In the genomic region with DNA sequence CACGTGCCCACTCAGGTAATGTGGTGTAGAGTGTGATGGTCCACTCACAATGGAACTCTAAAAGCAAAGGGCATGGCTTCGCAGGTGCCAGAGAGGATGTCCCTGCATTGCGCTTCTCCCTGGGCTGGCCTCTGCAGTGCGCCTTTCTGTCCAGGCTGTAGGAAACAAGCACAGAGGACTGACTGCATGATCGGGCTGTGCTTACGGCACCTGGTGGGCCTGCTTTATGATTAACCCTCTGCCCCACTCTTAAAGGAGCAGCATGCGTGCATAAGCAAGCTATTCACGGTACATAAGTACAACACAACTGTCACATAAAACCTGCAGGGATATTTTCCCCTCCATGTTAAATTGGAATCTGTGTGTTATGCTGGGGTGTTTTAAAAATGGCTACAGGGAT, we compare ENCODE assay signal across 20 mouse cellular contexts. TPM values are rescaled to one million over a fixed set of nuclear protein-coding genes. Genes with fewer than 3 reads are reported as not detected.
DNase-seq lines count a peak whose midpoint lies in the region; ATAC-seq lines count a peak whose summit lies in the region.
"Had no signal": no experiment of that assay in that cellular context is flagged by ENCODE, and none has a peak within 500 bp of the region (broad histone marks: within the 10 kb centered on the region; RNA-seq: fewer than 3 reads in every experiment).

No protein-coding gene starts in this region.

- peak; percentile 22 for DNase-seq in kidney, adult 18-20 months
- peak; percentile 28 to 47 for DNase-seq in kidney, adult 8-10 months
- DNase-seq in kidney, postnatal 25 days, result peak; percentile 42 to 74
- no peak for DNase-seq in adrenal gland, adult 2 months
- DNase-seq in lung, postnatal 14 days, result no peak
- no peak for DNase-seq in retina, embryonic 14.5 days (ENCODE audit: low spot score)
- no peak for DNase-seq in left cerebral cortex, adult 9 months (ENCODE audit: low spot score in 2 of 2)
- DNase-seq: adrenal gland, adult 8-10 months; adrenal gland, postnatal 36 days; cerebellum, adult 9-10 months; cerebellum, postnatal 36 days; gastrocnemius, postnatal 36 days; heart, adult 18-20 months had no signal

- no peak overlapping the region for H3K4me2 ChIP-seq in kidney, embryonic 16.5 days (replicated peaks; ENCODE audit: low read depth, low read length)
- H3K4me2 ChIP-seq: heart, embryonic 11.5 days; heart, embryonic 15.5 days; hindbrain, embryonic 14.5 days had no signal

- H3K36me3 ChIP-seq in kidney, embryonic 16.5 days (ENCODE audit: insufficient read depth, low read length), result no peaks in the 10 kb centered on the region
- H3K36me3 ChIP-seq: embryonic facial prominence, embryonic 10.5 days; heart, embryonic 15.5 days; hindbrain, embryonic 10.5 days had no signal

- no peak overlapping the region for H3K27ac ChIP-seq in kidney, embryonic 16.5 days (ENCODE audit: low read length)
- H3K27ac ChIP-seq: embryonic facial prominence, embryonic 10.5 days; heart, embryonic 15.5 days; hindbrain, embryonic 10.5 days; hindbrain, embryonic 14.5 days had no signal

- 60% methylated on average over 8 of the region's 8 CpGs for WGBS in kidney, embryonic 16.5 days

- H3K4me3 ChIP-seq in kidney, embryonic 16.5 days (ENCODE audit: low read length), result no peak overlapping the region
- H3K4me3 ChIP-seq: embryonic facial prominence, embryonic 10.5 days; heart, embryonic 15.5 days; hindbrain, embryonic 10.5 days had no signal

- H3K9me3 ChIP-seq in kidney, embryonic 16.5 days (ENCODE audit: low read length), result no peaks in the 10 kb centered on the region
- H3K9me3 ChIP-seq: embryonic facial prominence, embryonic 10.5 days; heart, embryonic 15.5 days; hindbrain, embryonic 10.5 days had no signal

- 0 out of 2 replicates have a peak, but pooled peaks cover 5% of the 10 kb centered on the region for H3K4me1 ChIP-seq in kidney, embryonic 16.5 days (ENCODE audit: insufficient read depth, low read length)
- H3K4me1 ChIP-seq: embryonic facial prominence, embryonic 10.5 days; heart, embryonic 15.5 days; hindbrain, embryonic 10.5 days had no signal

- no peaks in the 10 kb centered on the region for H3K27me3 ChIP-seq in kidney, embryonic 16.5 days (ENCODE audit: insufficient read depth, low read length)
- H3K27me3 ChIP-seq: heart, embryonic 15.5 days had no signal

- ATAC-seq in kidney, embryonic 16.5 days (ENCODE audit: low FRiP score, low TSS enrichment), result peak; percentile 81
- ATAC-seq: forebrain, embryonic 14.5 days had no signal

- H3K9ac ChIP-seq in kidney, embryonic 16.5 days (replicated peaks; ENCODE audit: low read length), result no peak overlapping the region
- H3K9ac ChIP-seq: heart, embryonic 15.5 days; hindbrain, embryonic 14.5 days had no signal

RNA-seq across cellular contexts. Expression of a gene that starts 24.6 kb away (rescaled TPM):
- polyA plus RNA-seq in kidney, embryonic 16.5 days (2015; fragmentation: Nextera tagmentation; extraction: Ambion mirVana), result 0.50 and 0.82 TPM in 2 replicates
- under 1 TPM; 0.09 to 0.24 TPM for total RNA-seq in adrenal gland, adult 2 months (2021)
- 0.10 TPM in 1 of 2 replicates, not detected in the other for polyA plus RNA-seq in adrenal gland, adult 2 months (2012; rRNA removed)
- total RNA-seq: gastrocnemius, postnatal 36 days had no signal

Comparison
In these comparisons a context has a peak if more than half of its experiments do, and no peak if none do; other contexts are left out.
1. DNase-seq: peak in kidney, adult 18-20 months (single experiment), kidney, adult 8-10 months (2 of 2) and kidney, postnatal 25 days (2 of 2); none in adrenal gland, adult 2 months (single experiment), lung, postnatal 14 days (single experiment), retina, embryonic 14.5 days (single experiment) and left cerebral cortex, adult 9 months (0 of 2).